Mouse (Mus musculus): ENCODE measurements around the gene Acin1.

The Acin1 gene

DNA sequence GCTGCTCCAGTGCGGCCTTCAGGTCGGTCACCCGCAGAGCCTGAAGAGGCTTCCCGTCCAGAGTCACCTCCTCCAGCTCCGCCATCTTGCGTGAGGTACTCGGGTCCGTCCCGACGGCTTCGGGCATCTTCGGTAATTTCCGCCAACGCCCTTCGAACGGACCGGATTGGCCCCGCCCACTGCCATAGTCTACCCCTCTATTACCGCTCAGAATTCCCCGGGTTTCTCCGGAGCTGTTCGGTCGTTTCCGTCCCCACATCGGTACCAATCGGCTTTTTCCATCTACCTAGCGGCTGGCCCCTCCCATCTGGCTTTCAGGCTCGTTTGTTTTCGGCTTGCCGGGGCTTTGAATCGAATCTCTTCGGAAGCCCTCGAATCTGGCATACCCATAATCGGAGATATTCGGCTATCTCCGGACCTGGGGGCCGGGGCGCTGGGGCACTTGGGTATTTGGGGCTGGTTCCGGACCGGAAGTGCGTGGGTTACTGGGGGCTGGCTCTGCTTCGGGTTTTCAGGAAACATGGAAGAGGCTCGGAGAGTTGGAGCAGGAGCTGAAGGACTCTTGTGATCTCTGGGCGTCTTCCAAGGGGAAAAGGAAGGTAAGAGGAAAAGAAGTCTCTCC lies at the start of gene Acin1:
TSS of gene Acin1 (minus strand) at position 410 of the 622 bp plus-strand sequence.
- DNase-seq, result peak; percentile 99

DNA sequence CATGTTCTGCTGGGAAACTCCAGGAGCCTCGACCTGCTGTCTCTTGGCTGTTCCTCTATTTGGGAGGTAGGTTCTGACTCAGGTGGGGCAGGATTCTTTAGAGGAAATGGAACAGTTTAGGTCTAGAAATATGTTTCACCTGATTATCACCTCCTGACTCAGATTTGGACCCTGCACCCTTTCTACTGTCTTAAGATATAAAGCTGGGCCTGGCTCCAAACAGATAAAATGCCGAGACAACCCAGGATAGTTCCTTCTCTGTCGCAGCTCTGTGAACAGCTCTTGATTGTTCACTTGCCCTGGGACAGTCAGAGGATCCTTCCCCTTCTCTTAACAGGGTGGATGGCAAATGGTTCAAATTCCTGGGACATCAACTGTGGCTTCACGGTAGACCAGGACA lies 48.5 kb upstream of the Acin1 start:
- DNase-seq, result no peak

DNA sequence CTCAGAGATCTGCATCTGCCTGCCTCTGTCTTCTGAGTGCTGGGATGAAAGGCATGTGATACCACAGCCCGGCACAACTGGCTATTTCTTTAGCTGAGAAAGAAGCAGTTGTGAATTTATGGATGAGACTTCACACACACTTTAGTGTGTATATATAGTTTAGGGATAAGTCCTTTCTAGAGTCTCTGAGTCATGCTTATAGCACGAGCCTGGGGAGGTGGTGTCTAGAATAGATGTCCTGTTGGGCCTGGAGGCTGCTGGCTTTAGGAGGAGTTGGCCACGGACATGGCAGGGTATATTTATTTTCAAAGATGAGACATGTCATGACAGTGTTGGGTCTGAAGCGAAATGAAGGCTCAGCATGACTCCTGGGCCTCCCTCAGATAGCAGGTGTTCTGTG lies 47.3 kb upstream of the Acin1 start:
- no peak for DNase-seq

DNA sequence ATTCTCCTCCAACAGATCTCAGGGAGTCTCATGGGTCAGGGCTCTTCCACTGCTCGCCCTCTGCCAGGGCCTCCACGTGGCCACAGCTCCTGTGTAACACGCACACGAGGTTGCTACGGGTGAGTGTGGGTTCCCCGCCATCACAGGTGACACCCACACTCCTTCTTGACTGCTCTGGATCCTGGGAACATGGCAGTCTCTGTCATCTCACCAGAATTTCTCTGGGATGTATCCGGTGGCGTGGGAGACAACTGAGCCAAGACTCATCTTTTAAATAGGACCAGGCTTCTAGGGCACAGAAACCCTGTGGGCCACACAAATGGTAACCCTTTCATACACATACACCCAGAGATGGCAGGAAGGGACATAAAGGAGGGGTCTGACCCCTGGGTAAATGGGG lies 45.5 kb upstream of the Acin1 start:
- DNase-seq, result no peak

DNA sequence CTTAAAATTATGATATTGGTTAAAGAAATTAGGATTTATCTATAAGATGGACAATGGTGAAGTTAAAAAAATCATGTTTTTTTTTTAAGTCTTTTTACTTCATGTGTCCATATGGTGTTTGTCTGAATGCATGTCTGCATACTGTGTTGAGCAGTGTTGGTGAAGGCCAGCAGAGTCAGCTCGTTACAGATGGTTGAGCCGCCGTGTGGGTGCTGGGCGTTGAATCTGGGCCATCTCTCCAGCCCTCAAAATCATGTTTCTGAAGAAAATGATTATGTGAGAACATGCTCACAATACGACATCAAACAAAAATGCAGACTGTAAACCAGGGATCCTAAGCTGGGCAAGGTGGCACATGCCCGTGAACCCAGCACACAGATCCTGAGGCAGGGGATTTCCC lies 43.6 kb upstream of the Acin1 start:
- DNase-seq, result no peak

DNA sequence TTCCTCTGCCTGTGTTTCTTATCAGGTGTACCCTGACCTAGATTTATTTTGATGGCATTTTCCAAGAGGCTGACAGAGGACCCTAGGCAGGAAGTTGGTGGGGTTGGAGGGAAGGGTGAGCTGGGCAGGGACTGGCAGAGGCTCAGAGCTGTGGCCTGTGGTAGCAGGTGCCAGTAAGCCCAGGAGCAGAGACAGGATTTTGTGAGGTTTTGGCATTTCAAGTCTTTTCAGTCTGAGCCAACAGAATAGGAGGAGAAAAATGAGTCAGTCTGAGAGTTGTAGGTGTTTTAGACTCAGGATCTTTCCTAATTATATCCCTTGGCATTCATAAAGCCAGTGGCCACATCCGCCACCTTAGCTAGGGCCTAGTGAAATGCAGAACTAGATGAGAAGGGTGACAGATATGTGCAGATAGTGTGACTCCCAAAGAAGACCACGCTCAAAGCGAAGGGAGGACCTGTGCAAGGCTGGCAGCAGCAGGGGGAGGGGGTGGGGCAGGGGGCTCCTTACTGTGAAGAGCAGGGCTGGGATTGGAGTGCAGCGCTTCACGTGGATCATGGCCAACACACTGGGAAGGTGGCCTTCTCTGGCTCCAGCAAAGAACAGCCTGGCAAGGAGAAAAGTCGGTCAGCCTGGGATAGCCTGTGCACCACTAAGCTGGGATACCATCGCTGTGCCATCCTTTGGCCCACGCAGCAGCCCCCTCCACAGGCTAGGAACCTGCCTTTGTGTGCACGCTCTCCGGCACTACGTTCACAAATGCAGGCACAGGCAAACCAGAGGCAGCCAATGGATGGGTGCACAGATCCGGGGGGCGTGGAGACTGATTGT lies 42.3 kb upstream of the Acin1 start:
- no peak for DNase-seq

DNA sequence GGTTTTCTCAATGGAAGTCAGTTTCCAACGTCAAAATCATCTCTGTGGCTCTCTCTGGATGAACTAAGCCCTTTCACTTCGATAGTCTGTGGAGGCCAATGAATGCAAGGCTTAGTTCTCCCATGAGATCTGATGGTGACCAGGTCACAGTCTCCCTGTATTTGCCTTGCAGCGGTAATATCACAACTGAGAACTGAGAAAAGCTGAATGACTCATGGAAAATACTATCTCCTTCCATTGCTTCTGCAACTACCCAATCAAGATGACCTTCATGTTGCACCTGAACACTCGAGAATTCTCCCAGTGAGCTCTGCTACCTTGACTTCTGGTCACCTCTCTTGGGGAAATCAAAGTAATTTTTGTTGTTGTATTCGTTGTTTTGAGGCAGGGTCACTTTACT lies 40.8 kb upstream of the Acin1 start:
- no peak for DNase-seq

DNA sequence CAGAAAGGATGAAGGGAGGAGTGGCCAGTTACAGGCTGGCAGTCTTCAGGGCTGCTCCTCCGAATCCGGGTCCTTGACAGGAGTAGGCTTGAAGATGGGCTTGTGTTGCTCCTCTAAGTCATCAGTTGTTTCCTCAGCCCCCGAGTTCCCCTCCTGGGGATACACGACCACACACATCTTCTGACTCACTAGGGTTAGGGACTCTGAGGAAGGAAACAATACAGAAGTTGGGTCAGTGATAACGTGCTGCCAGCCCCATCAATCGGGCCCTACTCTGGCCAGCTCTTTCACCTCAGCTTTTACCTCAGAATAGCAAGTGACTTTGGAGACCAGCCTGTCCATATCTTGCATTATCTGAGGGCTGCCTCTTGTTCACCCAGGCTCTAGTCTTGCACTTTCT lies 37.3 kb upstream of the Acin1 start:
- no peak for DNase-seq

DNA sequence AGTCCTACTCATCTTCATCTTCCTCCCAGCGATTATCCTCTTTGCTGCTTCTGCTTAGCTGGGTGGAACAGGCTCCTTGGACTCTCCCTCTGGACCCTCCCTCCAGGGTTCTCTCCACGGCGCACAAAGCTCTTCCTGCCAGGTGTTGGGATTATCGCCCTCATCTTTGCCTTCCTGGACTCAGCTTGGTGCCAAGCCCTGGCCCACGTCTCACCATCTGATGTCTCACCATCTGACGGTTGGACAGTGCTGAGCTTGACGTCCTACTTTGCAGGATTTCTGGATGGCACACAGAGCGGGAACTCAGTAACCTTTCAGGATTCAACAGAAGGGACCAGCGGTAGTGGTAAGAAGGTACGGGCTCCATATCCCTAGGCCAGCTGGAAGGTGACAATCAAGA lies 35.0 kb upstream of the Acin1 start:
- no peak for DNase-seq

DNA sequence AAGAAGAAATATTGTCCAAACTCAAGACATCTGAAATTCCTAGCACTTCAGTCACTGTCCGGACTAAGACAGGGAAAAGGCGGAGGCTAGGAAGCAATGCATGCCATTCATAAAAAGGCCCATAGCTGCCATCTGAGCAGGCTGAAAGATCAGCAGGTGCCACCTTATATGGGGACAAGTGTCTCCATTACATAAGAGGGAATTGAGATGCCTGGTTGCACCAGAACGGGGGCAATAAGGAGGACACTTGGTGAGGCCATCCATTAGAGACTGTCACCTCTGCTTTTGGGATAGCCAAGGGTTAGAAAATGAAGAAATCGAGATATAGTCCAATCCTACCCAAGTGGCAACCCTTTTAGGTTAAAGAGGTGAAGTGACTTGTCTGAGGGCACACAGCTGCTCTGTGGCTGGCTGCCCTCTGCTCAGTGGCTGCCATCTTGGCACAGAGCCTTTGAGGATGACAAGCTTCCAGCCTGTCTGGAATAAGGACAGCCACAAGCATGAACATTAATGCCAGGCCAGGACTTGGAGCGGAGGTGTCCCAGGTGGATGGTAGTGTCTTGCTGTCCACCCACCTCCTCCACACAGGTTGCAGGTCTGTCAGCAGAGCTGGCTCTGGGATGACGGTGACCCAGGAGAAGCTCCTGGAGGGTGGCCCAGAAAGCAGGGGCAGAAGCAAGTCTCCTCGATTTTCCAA lies 34.1 kb upstream of the Acin1 start:
- DNase-seq, result no peak

DNA sequence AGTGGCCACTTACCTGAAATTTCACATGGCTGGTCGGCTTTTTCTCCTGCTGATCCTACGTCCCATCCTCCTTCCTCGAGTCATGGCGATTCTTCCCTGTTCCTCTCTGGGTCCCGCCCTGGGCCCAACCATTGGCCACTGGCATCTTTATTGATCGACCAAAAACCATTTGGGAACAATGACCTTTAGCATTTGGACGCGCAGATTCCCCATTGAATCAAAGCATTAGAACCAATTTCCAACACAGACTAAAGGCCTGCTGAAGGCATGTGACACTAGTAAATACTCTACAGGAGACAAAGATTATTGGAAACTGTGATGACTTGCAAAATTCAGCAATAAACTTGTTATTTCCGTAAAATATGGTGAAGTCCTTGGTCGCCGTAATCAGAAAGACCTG lies 33.3 kb upstream of the Acin1 start:
- DNase-seq, result no peak

DNA sequence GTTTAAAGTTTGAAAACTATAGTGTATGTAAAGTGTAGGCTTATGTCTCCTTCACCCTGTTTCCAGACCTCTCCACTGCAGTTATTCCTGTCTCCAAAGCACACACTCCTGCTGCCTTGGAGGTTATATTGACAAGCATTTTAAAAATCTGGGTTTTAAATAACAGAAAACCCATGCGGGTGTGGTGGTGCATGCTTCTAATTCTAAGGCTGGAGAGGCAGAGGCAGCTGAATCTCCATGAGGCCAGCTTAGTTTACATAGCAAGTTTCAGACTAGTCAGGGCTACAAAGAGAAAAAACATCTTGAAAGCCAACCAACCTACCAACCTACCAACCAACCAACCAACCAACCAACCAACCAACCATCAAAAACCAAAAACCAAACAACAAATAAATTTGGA lies 28.7 kb upstream of the Acin1 start:
- no peak for DNase-seq

DNA sequence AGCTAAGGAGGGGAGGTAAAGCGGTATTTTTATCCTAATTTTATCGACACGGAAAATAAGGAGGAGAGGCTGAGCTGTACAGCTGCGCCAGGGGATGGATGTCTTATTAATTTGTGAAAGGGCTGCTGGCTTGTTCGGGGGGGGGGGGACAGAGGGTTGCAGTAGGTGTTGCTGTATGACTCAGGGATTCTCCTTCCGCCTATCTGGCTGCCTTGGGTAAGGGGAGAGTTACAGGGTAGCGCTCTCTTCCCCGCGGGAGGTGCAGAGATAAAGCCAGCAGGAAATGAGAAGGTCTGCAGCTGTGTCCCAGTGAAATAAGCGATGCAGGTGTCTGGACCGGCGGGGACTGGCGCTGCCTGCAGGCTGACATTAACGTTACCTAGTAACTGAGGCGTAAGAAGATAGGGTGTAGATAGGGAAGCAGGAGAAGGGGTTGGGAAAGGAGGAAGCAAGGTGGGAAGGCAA lies 27.9 kb upstream of the Acin1 start:
- DNase-seq, result peak; percentile 25 to 31

DNA sequence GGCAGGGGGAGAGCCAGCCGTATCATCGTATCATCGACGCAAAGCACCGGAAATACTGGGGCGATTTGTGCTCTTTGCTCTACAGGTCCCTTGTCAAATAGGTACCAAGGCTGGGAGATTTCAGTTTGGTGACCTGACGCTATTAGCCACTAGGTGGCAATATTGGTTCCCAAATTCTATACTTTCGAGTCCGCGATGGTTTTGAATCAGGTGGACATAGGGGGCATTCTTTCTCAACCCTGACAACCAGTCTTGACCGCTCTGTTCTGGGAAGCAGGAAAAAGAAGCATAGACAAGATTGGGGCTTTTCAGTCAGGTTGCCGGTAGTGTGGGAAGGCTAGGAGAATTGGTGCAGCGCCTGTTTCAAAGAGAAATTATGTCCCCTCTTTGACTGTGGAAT lies 27.4 kb upstream of the Acin1 start:
- peak; percentile 70 to 73 for DNase-seq

DNA sequence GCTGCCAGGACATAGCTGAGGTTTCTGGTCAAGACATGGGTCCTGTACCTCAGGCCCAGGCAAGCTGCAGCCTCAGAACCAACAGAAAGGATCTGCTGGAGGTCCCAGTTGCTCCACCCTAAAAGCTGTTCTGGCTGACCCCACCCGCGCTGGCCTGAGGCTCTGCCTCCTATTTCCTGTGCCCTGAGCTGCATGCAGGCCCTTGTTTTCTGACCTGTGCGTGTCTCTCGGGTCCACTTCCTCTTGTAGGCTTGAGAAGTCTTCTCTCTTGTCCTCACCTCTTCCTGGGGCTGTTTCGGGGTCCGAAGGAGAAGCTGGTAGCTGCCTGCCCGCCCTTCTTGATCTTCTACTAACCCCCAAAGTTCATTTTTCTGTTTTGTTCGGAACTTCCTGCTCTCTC lies 26.1 kb upstream of the Acin1 start:
- no peak for DNase-seq

DNA sequence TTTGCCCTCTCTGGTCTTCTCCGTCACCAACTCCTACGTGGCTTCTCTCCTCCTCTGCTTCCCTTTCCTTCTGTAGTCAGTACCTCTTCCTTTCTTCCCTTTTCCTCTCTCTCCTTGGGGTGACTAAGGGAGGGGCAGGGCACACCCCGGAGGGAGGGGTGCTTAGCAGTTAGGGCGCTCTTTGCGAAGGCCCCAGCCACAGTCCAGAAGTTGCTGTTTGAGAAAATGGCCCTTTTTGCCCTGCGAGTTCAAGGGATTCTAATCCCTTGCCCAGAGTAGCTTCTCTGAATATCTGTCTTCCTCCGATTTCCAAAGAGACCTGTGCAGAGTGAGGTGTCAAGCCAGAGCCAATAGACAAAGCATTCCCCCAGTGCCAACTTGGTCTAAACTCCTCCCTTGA lies 25.3 kb upstream of the Acin1 start, which contains the start of gene Cebpe:
TSS of gene Cebpe (minus strand) at position 101 of the 400 bp plus-strand sequence.
- DNase-seq, result no peak

DNA sequence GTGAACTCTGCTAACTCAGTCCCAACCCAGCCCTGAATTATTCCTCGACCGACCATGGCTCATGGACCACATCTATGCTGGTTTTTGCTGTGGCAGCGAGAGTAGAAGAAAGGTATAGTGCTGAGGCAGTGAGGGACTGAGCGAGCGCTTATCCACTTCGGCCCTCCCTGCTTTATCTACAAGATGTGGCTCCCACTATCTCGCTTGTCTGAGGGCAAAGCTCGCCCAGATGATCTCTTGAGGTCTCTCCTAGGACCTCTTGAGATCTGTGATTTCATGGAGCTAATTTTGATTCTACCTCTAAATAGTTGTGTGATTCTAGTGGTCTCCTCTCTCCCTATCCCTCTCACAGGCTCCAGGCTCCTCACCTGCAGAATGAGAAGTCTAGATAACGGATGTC lies 22.3 kb upstream of the Acin1 start:
- no peak for DNase-seq

DNA sequence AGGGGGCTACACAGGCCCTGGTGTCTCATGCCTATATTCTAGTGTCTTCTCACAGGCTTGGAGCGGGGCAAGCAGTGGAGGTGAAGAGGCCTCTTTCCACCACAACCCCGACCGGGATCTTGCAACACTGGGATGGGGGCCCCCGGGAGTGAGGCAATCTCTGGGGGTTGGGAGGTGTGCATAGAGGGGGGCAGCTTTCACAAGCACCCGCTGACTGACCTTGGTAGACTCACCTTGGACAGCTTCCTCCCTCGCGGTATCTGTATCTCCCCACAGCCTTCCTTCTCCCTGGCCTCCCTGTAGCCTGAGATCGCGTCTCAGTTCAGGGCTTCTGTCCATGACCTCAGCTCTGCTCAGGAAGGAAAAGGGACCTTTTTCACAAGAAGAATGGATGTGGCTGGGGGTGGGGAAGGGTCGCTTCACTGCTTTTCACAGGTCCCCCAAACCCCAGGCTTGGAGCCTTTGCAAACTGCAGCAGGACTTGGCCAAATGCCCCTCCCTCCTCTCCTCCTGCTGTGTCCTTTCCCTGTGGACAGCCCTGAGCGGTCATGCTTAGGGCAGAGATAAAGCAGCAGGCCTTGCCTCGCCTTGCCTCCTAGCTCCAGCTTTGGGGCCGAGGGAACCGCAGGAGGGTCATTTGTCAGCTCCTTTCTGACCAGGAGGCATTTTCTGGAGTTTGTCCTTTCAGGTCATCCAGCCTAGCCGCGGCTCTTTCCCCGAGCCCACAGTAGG lies 20.0 kb upstream of the Acin1 start:
- DNase-seq, result no peak

DNA sequence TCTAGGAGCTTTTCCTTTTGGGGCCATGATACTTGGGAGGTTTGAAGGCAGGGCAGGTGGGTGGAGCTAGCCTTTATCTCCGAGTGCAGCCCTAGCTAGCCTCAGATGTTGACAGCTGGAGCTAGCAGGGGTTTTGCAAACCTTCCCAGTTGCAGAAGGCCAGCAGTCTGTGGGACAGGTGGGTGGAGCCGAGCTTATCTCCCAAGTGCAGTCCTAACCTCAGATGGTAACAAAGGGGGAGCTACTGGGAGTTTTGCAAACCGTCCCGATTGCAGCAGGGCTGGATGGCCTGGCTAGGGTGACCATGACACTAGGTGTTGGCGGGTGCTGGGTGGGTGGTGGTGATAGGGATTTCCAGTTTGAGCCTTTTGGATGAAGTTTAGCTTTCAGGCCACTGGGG lies 19.1 kb upstream of the Acin1 start:
- DNase-seq, result no peak

DNA sequence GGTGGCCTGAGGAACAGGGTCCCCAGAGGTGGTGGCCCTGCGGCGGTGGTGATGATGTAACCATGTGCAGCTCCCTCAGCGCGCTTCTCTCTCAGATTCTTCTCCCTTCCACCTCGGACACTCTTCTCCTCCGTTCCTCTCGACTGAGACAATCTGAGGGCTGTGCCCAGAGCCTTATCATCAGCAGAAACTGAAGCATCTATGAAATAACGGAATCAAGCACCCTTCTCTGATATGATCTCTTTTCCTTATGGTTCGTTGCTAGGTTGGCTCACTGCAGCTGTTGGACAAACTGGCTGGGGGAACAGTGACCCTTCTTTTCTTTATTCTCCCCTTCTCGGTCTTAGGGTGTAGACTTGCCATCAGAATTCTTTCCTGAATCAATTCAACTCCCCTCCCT lies 16.5 kb upstream of the Acin1 start:
- no peak for DNase-seq

DNA sequence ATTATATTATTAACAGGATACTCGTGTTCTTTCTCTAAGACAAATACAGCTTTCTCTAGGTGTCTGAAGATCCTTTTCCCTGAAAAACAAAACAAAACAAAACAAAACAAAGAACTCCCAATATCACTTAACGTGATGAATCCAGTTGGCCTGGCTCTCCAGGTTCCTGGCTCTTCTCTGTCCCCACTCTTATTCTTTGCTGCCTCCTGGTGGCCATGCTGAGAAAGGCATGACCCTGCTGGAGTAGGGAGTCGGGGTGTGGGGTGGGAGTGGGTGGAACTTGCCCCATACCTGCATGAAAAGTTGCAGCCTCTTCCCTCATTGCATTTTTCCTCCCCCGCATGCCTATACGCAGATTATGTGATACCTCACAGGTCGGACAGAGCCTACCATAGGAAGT lies 14.6 kb upstream of the Acin1 start:
- peak; percentile 87 to 88 for DNase-seq

DNA sequence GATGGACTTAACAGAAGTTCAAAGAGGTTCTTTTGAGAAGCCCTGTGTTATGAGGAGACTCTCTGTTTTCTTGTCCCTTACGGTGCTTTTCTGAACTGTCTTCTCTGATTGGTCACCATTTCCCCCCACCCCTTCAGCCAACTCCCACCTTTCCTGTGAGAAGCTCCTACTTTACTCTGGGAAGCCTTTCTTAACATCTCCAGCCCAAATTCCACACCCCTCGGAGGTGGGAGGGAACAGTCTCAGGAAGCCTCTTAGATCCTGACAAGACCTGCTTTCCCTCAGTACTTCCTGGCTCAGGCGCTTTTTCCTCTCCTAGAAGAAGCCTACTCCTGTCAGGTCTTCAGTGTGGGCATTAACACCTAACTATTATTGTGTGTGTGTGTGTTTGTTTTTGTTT lies 12.9 kb upstream of the Acin1 start:
- DNase-seq, result no peak

DNA sequence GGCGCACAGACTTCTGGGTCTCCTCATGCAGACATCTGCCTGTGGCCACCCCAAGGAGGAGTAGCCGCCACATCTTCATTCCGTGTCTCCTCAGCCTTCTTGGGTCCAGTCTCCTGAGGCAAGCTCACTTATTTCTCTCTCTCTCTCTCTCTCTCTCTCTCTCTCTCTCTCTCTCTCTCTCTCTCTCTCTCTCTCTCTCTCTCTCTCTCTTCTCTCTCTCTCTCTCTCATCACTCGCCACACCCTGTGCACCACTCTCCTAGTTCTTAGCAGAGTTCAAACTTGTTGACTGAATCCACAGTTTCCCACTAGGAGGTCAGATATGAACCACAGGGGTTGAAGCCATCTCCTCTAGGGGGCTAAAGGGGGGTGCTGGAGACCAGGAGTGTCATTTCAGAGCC lies 12.0 kb upstream of the Acin1 start, which contains the start of gene Gm29776:
TSS of gene Gm29776 (minus strand) at position 101 of the 400 bp plus-strand sequence.
- no peak for DNase-seq
